Mouse (Mus musculus) hindbrain, embryonic 10.5 days (tissue): ENCODE results near the gene Nrxn3. TPM values are rescaled to one million over a fixed set of nuclear protein-coding genes. Genes with fewer than 3 reads are reported as not detected.

Experiments used
- DNase-seq: peaks from one replicate; pipeline ENCODE4 v3.0.0-alpha.2; 2017; ENCODE audit warnings: low spot score
- H3K27ac ChIP-seq: fragments of 300-500 bp; sonication (generic); 2 replicates; pipeline ENCODE4 v1.5.1; 2016; ENCODE audit warnings: mild to moderate bottlenecking, moderate library complexity
- H3K27me3 ChIP-seq: fragments of 300-500 bp; sonication (generic); 2 replicates; pipeline ENCODE4 v1.6.1; 2016; ENCODE audit warnings: mild to moderate bottlenecking; ENCODE audit not compliant: poor library complexity, insufficient read depth, severe bottlenecking
- H3K36me3 ChIP-seq: fragments of 300-500 bp; sonication (generic); 2 replicates; pipeline ENCODE4 v1.6.1; 2016; ENCODE audit warnings: mild to moderate bottlenecking, moderate library complexity
- H3K4me1 ChIP-seq: fragments of 300-500 bp; sonication (generic); replicated peaks from 2 replicates; pipeline ENCODE4 v1.6.1; 2016; ENCODE audit warnings: mild to moderate bottlenecking
- H3K4me3 ChIP-seq: fragments of 300-500 bp; sonication (generic); 2 replicates; pipeline ENCODE4 v1.5.1; 2016; ENCODE audit warnings: mild to moderate bottlenecking, moderate library complexity
- H3K9me3 ChIP-seq: fragments of 300-500 bp; sonication (generic); 2 replicates; pipeline ENCODE4 v1.6.1; 2016; ENCODE audit warnings: mild to moderate bottlenecking, moderate library complexity
- WGBS: fragments of 180-500 bp; shearing (Covaris S2); methylation state at CpG from one replicate; pipeline ENCODE4 v1.1.7; 2016; 5-methylcytosine and 5-hydroxymethylcytosine counted together
- polyA plus RNA-seq: library from polyadenylated mRNA; unstranded; fragments of >200 nt; fragmentation: Nextera tagmentation; extraction: Ambion mirVana; gene quantifications from 2 replicates; pipeline ENCODE4 v1.2.1, GENCODE M21; 2016

Nrxn3 gene
- 5.6 and 23.5 TPM in 2 replicates for polyA plus RNA-seq

GRCm38 (mm10) chr12:88722691-88723070 lies at the start of gene Nrxn3:
TSS of gene Nrxn3 (plus strand) at chr12:88722876.
- Histone ChIP-seq H3K27ac (0 out of 2 replicates have a peak within 1 kb of the TSS, but pooled peaks have one; percentile 5), H3K4me3 (peak within 1 kb of the TSS; percentile 48), H3K4me1 (peaks cover 10% of the 10 kb centered on the region; the same call in 1 of the 2 replicates), H3K36me3 (no peaks in the 10 kb centered on the region), H3K27me3 (no peaks in the 10 kb centered on the region), H3K9me3 (no peaks in the 10 kb centered on the region)
- DNase-seq = peak; percentile 75
- WGBS = 2% methylated on average over 9 of the region's 9 CpGs

GRCm38 (mm10) chr12:88704159-88704846 lies 18.4 kb upstream of the Nrxn3 start:
- Histone ChIP-seq H3K4me3 (no peak overlapping the region), H3K9me3 (no peaks in the 10 kb centered on the region), H3K36me3 (no peaks in the 10 kb centered on the region), H3K4me1 (peaks cover 2% of the 10 kb centered on the region; the same call in 1 of the 2 replicates), H3K27me3 (no peaks in the 10 kb centered on the region), H3K27ac (no peak overlapping the region)
- DNase-seq = no peak
- 63% methylated on average over 10 of the region's 10 CpGs for WGBS

GRCm38 (mm10) chr12:88705959-88706358 lies 16.7 kb upstream of the Nrxn3 start:
- WGBS = 69% methylated on average over 3 of the region's 3 CpGs

GRCm38 (mm10) chr12:88707786-88708185 lies 14.9 kb upstream of the Nrxn3 start:
- Histone ChIP-seq H3K4me1 (peaks cover 2% of the 10 kb centered on the region; the same call in 1 of the 2 replicates), H3K36me3 (no peaks in the 10 kb centered on the region), H3K27me3 (no peaks in the 10 kb centered on the region), H3K4me3 (no peak overlapping the region), H3K27ac (no peak overlapping the region), H3K9me3 (no peaks in the 10 kb centered on the region)
- 90% methylated on average over 3 of the region's 3 CpGs for WGBS
- DNase-seq = no peak

More at GRCm38 (mm10) chr12:88705959-88706358, 16.7 kb upstream of the Nrxn3 start:
- Histone ChIP-seq H3K36me3 (no peaks in the 10 kb centered on the region), H3K27me3 (no peaks in the 10 kb centered on the region), H3K27ac (no peak overlapping the region), H3K4me3 (no peak overlapping the region), H3K9me3 (no peaks in the 10 kb centered on the region), H3K4me1 (peaks cover 2% of the 10 kb centered on the region; the same call in 1 of the 2 replicates)
- DNase-seq = no peak

DNA sequence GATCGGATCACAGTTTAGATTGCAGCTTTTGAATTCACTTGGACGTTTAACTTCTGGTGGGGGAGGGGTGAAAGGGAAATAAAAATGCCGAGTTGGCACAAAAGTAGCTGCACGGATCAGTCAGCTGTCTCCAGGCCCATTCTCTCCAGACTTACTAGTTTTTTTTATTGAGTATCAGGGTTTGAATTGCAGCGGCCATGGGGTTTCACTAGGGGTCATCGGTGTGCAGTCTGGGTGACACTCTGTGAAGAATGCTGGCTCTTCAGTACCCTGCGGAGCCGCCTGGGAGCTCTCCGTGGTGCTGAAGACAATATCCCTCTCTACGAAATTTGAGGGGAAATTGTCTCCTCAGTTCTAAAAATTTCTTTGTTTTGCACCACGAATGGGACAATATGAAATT lies 13.5 kb upstream of the Nrxn3 start:
- Histone ChIP-seq H3K4me1 (peaks cover 2% of the 10 kb centered on the region; the same call in 1 of the 2 replicates), H3K36me3 (no peaks in the 10 kb centered on the region), H3K27ac (no peak overlapping the region), H3K9me3 (no peaks in the 10 kb centered on the region), H3K27me3 (no peaks in the 10 kb centered on the region), H3K4me3 (no peak overlapping the region)
- 9% methylated on average over 11 of the region's 11 CpGs for WGBS
- DNase-seq = peak; percentile 82

- Histone ChIP-seq H3K4me1 (0 out of 2 replicates have a peak, but pooled peaks cover 2% of the 10 kb centered on the region), H3K4me3 (no peak overlapping the region), H3K9me3 (no peaks in the 10 kb centered on the region), H3K27me3 (no peaks in the 10 kb centered on the region), H3K36me3 (no peaks in the 10 kb centered on the region), H3K27ac (no peak overlapping the region)
- WGBS = 70% methylated on average over 4 of the region's 4 CpGs
- no peak for DNase-seq
Observed at GRCm38 (mm10) chr12:88713456-88713855, 9.2 kb upstream of the Nrxn3 start.

- Histone ChIP-seq H3K9me3 (no peaks in the 10 kb centered on the region), H3K36me3 (no peaks in the 10 kb centered on the region), H3K4me1 (peaks cover 10% of the 10 kb centered on the region; the same call in 1 of the 2 replicates), H3K27ac (no peak overlapping the region), H3K27me3 (no peaks in the 10 kb centered on the region), H3K4me3 (peak overlapping the region; percentile 48)
- DNase-seq = no peak
- WGBS = 46% methylated on average over 3 of the region's 3 CpGs
Observed at GRCm38 (mm10) chr12:88722031-88722690, 515 bp upstream of the Nrxn3 start.

GRCm38 (mm10) chr12:88726316-88726715 lies 3.6 kb downstream of the Nrxn3 start:
- Histone ChIP-seq H3K36me3 (no peaks in the 10 kb centered on the region), H3K4me1 (peaks cover 10% of the 10 kb centered on the region; the same call in 1 of the 2 replicates), H3K27ac (no peak overlapping the region), H3K4me3 (no peak overlapping the region), H3K9me3 (no peaks in the 10 kb centered on the region), H3K27me3 (no peaks in the 10 kb centered on the region)
- WGBS = 94% methylated on average over 13 of the region's 13 CpGs
- no peak for DNase-seq

DNA sequence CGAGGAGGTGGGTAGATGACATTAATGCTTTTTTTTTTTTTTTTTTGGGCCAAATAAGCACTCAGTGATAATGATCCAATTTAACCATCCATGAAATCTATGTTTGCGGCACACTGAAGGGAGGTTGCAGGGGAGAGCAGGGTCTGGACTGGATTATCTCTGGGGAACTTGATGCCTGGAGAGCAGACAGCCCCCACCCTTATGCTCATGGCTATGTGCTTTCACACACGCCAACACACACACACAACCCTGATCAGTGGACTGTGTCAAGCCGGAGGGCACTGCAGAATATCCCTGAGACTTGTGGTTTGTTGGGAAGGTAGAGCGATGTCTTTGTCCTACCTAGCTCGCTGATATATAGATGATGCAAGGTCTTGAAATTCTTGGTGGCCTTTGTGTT lies 4.1 kb downstream of the Nrxn3 start:
- Histone ChIP-seq H3K36me3 (no peaks in the 10 kb centered on the region), H3K27me3 (no peaks in the 10 kb centered on the region), H3K9me3 (no peaks in the 10 kb centered on the region), H3K27ac (no peak overlapping the region), H3K4me3 (no peak overlapping the region), H3K4me1 (peaks cover 10% of the 10 kb centered on the region; the same call in 1 of the 2 replicates)
- no peak for DNase-seq
- 84% methylated on average over 6 of the region's 6 CpGs for WGBS

GRCm38 (mm10) chr12:88730720-88731119 lies 8.0 kb downstream of the Nrxn3 start:
- 46% methylated on average over 2 of the region's 2 CpGs for WGBS
- Histone ChIP-seq H3K4me1 (no peaks in the 10 kb centered on the region), H3K9me3 (no peaks in the 10 kb centered on the region), H3K27me3 (no peaks in the 10 kb centered on the region), H3K4me3 (no peak overlapping the region), H3K27ac (no peak overlapping the region), H3K36me3 (no peaks in the 10 kb centered on the region)
- no peak for DNase-seq

- H3K4me3 ChIP-seq = no peak overlapping the region
- WGBS = 35% methylated on average over 1 of the region's 1 CpGs
Observed at GRCm38 (mm10) chr12:88735045-88735444, 12.4 kb downstream of the Nrxn3 start.

DNA sequence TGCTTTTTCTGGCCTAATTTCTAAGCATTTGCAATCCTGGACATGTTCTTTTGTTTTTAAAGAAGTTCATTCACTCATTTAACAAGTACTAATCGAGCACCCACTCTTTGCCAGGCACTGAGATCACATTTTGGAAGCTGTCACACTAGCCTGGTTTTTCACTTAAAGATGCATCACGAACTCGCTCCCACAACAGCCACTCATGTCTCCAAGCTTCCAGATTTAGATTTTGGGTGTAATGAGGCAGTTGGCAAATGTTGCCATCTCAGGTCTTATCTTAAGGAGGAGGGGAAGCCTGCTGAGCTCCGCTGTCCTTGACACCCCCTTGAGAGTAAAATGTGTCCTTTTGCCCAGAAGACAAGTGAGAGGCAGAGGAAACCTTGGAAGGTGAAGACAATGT lies 14.4 kb downstream of the Nrxn3 start:
- no peak overlapping the region for H3K27ac ChIP-seq
- 86% methylated on average over 4 of the region's 4 CpGs for WGBS
- no peak overlapping the region for H3K4me3 ChIP-seq
- no peaks in the 10 kb centered on the region for H3K27me3 ChIP-seq
- H3K36me3 ChIP-seq = no peaks in the 10 kb centered on the region
- no peaks in the 10 kb centered on the region for H3K4me1 ChIP-seq
- no peak for DNase-seq
- H3K9me3 ChIP-seq = no peaks in the 10 kb centered on the region

More at GRCm38 (mm10) chr12:88735045-88735444, 12.4 kb downstream of the Nrxn3 start:
- Histone ChIP-seq H3K36me3 (no peaks in the 10 kb centered on the region), H3K4me1 (no peaks in the 10 kb centered on the region), H3K27me3 (no peaks in the 10 kb centered on the region), H3K27ac (no peak overlapping the region), H3K9me3 (no peaks in the 10 kb centered on the region)
- no peak for DNase-seq

DNA sequence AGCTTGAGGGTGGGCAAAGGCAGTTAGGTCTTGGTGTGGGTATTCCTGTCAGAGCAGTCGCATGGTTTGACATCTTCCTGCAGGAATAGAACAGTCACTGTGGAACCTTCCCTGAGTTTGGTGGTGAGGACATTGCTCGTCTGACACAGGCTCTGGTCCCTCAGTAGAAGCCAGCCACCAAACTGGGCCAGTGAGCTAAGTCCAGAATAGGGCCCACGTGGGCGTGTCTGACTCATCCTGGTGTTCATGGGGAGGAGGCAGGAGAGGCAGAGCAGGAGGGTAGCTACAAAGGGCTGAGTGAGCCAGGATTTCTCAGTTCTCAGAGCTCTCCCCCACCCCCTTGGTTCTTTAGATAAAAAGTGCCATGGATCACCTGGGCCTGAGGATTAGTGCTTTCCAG lies 15.9 kb downstream of the Nrxn3 start:
- no peak for DNase-seq
- H3K36me3 ChIP-seq = no peaks in the 10 kb centered on the region
- H3K4me3 ChIP-seq = no peak overlapping the region
- H3K27ac ChIP-seq = no peak overlapping the region
- 68% methylated on average over 4 of the region's 4 CpGs for WGBS
- H3K4me1 ChIP-seq = no peaks in the 10 kb centered on the region
- H3K9me3 ChIP-seq = no peaks in the 10 kb centered on the region
- H3K27me3 ChIP-seq = no peaks in the 10 kb centered on the region
